Mouse (Mus musculus) hindbrain, embryonic 12.5 days (tissue): Measurements from ENCODE around the gene Mindy3. TPM values are rescaled to one million over a fixed set of nuclear protein-coding genes. Genes with fewer than 3 reads are reported as not detected.
A peak's percentile ranks its signal among the peaks of the same experiment; 100 is the strongest.

Source experiments
- ATAC-seq: fragments of 200-750 bp; cut with Nextera tagmentation; 2 replicates; pipeline ENCODE4 v1.8.0; 2017; ENCODE audit warnings: moderate TSS enrichment; ENCODE audit not compliant: low FRiP score
- H3K27ac ChIP-seq: fragments of 300-500 bp; sonication (generic); 2 replicates; pipeline ENCODE4 v1.5.1; 2016; ENCODE audit warnings: mild to moderate bottlenecking
- H3K27me3 ChIP-seq: fragments of 300-500 bp; sonication (generic); 2 replicates; pipeline ENCODE4 v1.6.1; 2016; ENCODE audit warnings: mild to moderate bottlenecking
- H3K36me3 ChIP-seq: fragments of 300-500 bp; sonication (generic); 2 replicates; pipeline ENCODE4 v1.6.1; 2016; ENCODE audit warnings: mild to moderate bottlenecking
- H3K4me1 ChIP-seq: fragments of 300-500 bp; sonication (generic); 2 replicates; pipeline ENCODE4 v1.6.1; 2016
- H3K4me2 ChIP-seq: fragments of 300-500 bp; sonication (generic); replicated peaks from 2 replicates; pipeline ENCODE4 v1.6.1; 2016; ENCODE audit warnings: mild to moderate bottlenecking
- H3K4me3 ChIP-seq: fragments of 300-500 bp; sonication (generic); 2 replicates; pipeline ENCODE4 v1.5.1; 2016; ENCODE audit warnings: mild to moderate bottlenecking
- H3K9ac ChIP-seq: fragments of 300-500 bp; sonication (generic); 2 replicates; pipeline ENCODE4 v1.6.1; 2016; ENCODE audit warnings: mild to moderate bottlenecking, moderate library complexity
- H3K9me3 ChIP-seq: fragments of 300-500 bp; sonication (generic); replicated peaks from 2 replicates; pipeline ENCODE4 v1.6.1; 2016; ENCODE audit warnings: mild to moderate bottlenecking
- WGBS: fragments of 180-500 bp; shearing (Covaris S2); methylation state at CpG from one replicate; pipeline ENCODE4 v1.1.7; 2016; 5-methylcytosine and 5-hydroxymethylcytosine counted together
- polyA plus RNA-seq: library from polyadenylated mRNA; unstranded; fragments of >200 nt; fragmentation: Nextera tagmentation; extraction: Ambion mirVana; gene quantifications from 2 replicates; pipeline ENCODE4 v1.2.1, GENCODE M21; 2016

Gene Mindy3
- polyA plus RNA-seq, 1 experiment from 2014 or later: 43.9 TPM

- no peak for ATAC-seq
- WGBS: 75% methylated on average over 1 of the region's 1 CpGs
- H3K36me3 ChIP-seq: peaks cover 3% of the 10 kb centered on the region; the same call in 1 of the 2 replicates
Measured at GRCm38 (mm10) chr2:12368016-12368415, 51.3 kb downstream of the Mindy3 start.

GRCm38 (mm10) chr2:12361310-12361709 is 58.0 kb downstream of the Mindy3 start:
- H3K27me3 ChIP-seq: no peaks in the 10 kb centered on the region
- 94% methylated on average over 1 of the region's 1 CpGs for WGBS
- no peak overlapping the region for H3K4me2 ChIP-seq
- H3K9ac ChIP-seq: no peak overlapping the region
- H3K4me3 ChIP-seq: no peak overlapping the region
- no peaks in the 10 kb centered on the region for H3K9me3 ChIP-seq
- H3K27ac ChIP-seq: no peak overlapping the region
- peaks cover 30% of the 10 kb centered on the region; the same call in 1 of the 2 replicates for H3K36me3 ChIP-seq
- no peaks in the 10 kb centered on the region for H3K4me1 ChIP-seq
- no peak for ATAC-seq

More at GRCm38 (mm10) chr2:12368016-12368415, 51.3 kb downstream of the Mindy3 start:
- no peak overlapping the region for H3K9ac ChIP-seq
- no peaks in the 10 kb centered on the region for H3K4me1 ChIP-seq
- H3K4me3 ChIP-seq: no peak overlapping the region
- no peak overlapping the region for H3K27ac ChIP-seq
- no peak overlapping the region for H3K4me2 ChIP-seq
- H3K27me3 ChIP-seq: no peaks in the 10 kb centered on the region
- H3K9me3 ChIP-seq: no peaks in the 10 kb centered on the region

- H3K4me2 ChIP-seq: no peak overlapping the region
- no peaks in the 10 kb centered on the region for H3K27me3 ChIP-seq
- no peaks in the 10 kb centered on the region for H3K9me3 ChIP-seq
- no peak overlapping the region for H3K9ac ChIP-seq
- H3K4me1 ChIP-seq: no peaks in the 10 kb centered on the region
- no peak overlapping the region for H3K27ac ChIP-seq
- no peak overlapping the region for H3K4me3 ChIP-seq
- 97% methylated on average over 5 of the region's 5 CpGs for WGBS
- ATAC-seq: no peak
- H3K36me3 ChIP-seq: peaks cover 41% of the 10 kb centered on the region
Measured at GRCm38 (mm10) chr2:12354837-12355236, 64.4 kb downstream of the Mindy3 start.

- Histone ChIP-seq H3K27ac (no peak overlapping the region), H3K4me1 (no peaks in the 10 kb centered on the region), H3K9ac (no peak overlapping the region), H3K4me2 (no peak overlapping the region), H3K9me3 (no peaks in the 10 kb centered on the region), H3K27me3 (no peaks in the 10 kb centered on the region), H3K4me3 (no peak overlapping the region), H3K36me3 (peaks cover 13% of the 10 kb centered on the region)
- WGBS: 91% methylated on average over 2 of the region's 2 CpGs
- ATAC-seq: no peak
Measured at GRCm38 (mm10) chr2:12348914-12349313, 70.4 kb downstream of the Mindy3 start.

- Histone ChIP-seq H3K9ac (no peak overlapping the region), H3K4me3 (no peak overlapping the region), H3K27me3 (no peaks in the 10 kb centered on the region), H3K27ac (no peak overlapping the region), H3K4me2 (no peak overlapping the region), H3K36me3 (no peaks in the 10 kb centered on the region), H3K9me3 (no peaks in the 10 kb centered on the region), H3K4me1 (peaks cover 21% of the 10 kb centered on the region)
- WGBS: 61% methylated on average over 2 of the region's 2 CpGs
- no peak for ATAC-seq
Measured at GRCm38 (mm10) chr2:12331962-12332361, 87.3 kb downstream of the Mindy3 start.

GRCm38 (mm10) chr2:12329620-12330019 is 89.7 kb downstream of the Mindy3 start:
- no peak overlapping the region for H3K27ac ChIP-seq
- no peaks in the 10 kb centered on the region for H3K27me3 ChIP-seq
- H3K36me3 ChIP-seq: no peaks in the 10 kb centered on the region
- WGBS: 56% methylated on average over 2 of the region's 2 CpGs
- ATAC-seq: no peak
- H3K4me2 ChIP-seq: no peak overlapping the region
- no peak overlapping the region for H3K4me3 ChIP-seq
- H3K4me1 ChIP-seq: peaks cover 21% of the 10 kb centered on the region
- H3K9me3 ChIP-seq: no peaks in the 10 kb centered on the region
- no peak overlapping the region for H3K9ac ChIP-seq

- Histone ChIP-seq H3K4me2 (peak overlapping the region; percentile 51), H3K27me3 (no peaks in the 10 kb centered on the region), H3K36me3 (no peaks in the 10 kb centered on the region), H3K9ac (no peak overlapping the region; the same call in 1 of the 2 replicates), H3K27ac (no peak overlapping the region), H3K4me3 (0 out of 2 replicates have a peak overlapping the region, but pooled peaks have one; percentile 29), H3K9me3 (no peaks in the 10 kb centered on the region), H3K4me1 (peaks cover 21% of the 10 kb centered on the region)
- no peak for ATAC-seq
- WGBS: 27% methylated on average over 5 of the region's 5 CpGs
Measured at GRCm38 (mm10) chr2:12329068-12329407, 90.2 kb downstream of the Mindy3 start.

GRCm38 (mm10) chr2:12328355-12329067 is 90.8 kb downstream of the Mindy3 start:
- H3K27me3 ChIP-seq: no peaks in the 10 kb centered on the region
- H3K4me3 ChIP-seq: 0 out of 2 replicates have a peak overlapping the region, but pooled peaks have one; percentile 29
- peak overlapping the region; percentile 41 for H3K9ac ChIP-seq
- 15% methylated on average over 7 of the region's 8 CpGs for WGBS
- H3K9me3 ChIP-seq: no peaks in the 10 kb centered on the region
- H3K4me2 ChIP-seq: peak overlapping the region; percentile 51
- H3K36me3 ChIP-seq: no peaks in the 10 kb centered on the region
- peaks cover 21% of the 10 kb centered on the region for H3K4me1 ChIP-seq
- peak; percentile 56 for ATAC-seq
- H3K27ac ChIP-seq: peak overlapping the region; percentile 2; the same call in 1 of the 2 replicates

GRCm38 (mm10) chr2:12327691-12328354 is 91.4 kb downstream of the Mindy3 start:
- peaks cover 21% of the 10 kb centered on the region for H3K4me1 ChIP-seq
- H3K36me3 ChIP-seq: no peaks in the 10 kb centered on the region
- peak overlapping the region; percentile 29 for H3K4me3 ChIP-seq
- H3K4me2 ChIP-seq: peak overlapping the region; percentile 51
- no peak overlapping the region for H3K9ac ChIP-seq
- H3K9me3 ChIP-seq: no peaks in the 10 kb centered on the region
- peak; percentile 44 for ATAC-seq
- WGBS: 27% methylated on average over 11 of the region's 11 CpGs
- peak overlapping the region; percentile 2; the same call in 1 of the 2 replicates for H3K27ac ChIP-seq
- H3K27me3 ChIP-seq: no peaks in the 10 kb centered on the region

- Histone ChIP-seq H3K27me3 (no peaks in the 10 kb centered on the region), H3K4me3 (peak overlapping the region; percentile 29), H3K4me1 (peaks cover 21% of the 10 kb centered on the region), H3K9ac (no peak overlapping the region), H3K27ac (0 out of 2 replicates have a peak overlapping the region, but pooled peaks have one; percentile 25), H3K4me2 (peak overlapping the region; percentile 51), H3K36me3 (no peaks in the 10 kb centered on the region), H3K9me3 (no peaks in the 10 kb centered on the region)
- 9% methylated on average over 10 of the region's 10 CpGs for WGBS
- peak; percentile 76 for ATAC-seq
Measured at GRCm38 (mm10) chr2:12327216-12327615, 92.1 kb downstream of the Mindy3 start.

GRCm38 (mm10) chr2:12325868-12326267 is 93.4 kb downstream of the Mindy3 start:
- no peaks in the 10 kb centered on the region for H3K9me3 ChIP-seq
- no peak overlapping the region for H3K27ac ChIP-seq
- ATAC-seq: no peak
- H3K36me3 ChIP-seq: no peaks in the 10 kb centered on the region
- H3K4me1 ChIP-seq: peaks cover 21% of the 10 kb centered on the region
- H3K4me2 ChIP-seq: no peak overlapping the region
- WGBS: 91% methylated on average over 2 of the region's 2 CpGs
- no peak overlapping the region for H3K9ac ChIP-seq
- H3K4me3 ChIP-seq: no peak overlapping the region
- H3K27me3 ChIP-seq: no peaks in the 10 kb centered on the region

- no peaks in the 10 kb centered on the region for H3K27me3 ChIP-seq
- no peak for ATAC-seq
- 91% methylated on average over 6 of the region's 6 CpGs for WGBS
Measured at GRCm38 (mm10) chr2:12325417-12325816, 93.9 kb downstream of the Mindy3 start.

More at GRCm38 (mm10) chr2:12325417-12325816, 93.9 kb downstream of the Mindy3 start:
- Histone ChIP-seq H3K27ac (no peak overlapping the region), H3K9me3 (no peaks in the 10 kb centered on the region), H3K9ac (no peak overlapping the region), H3K36me3 (no peaks in the 10 kb centered on the region), H3K4me1 (peaks cover 21% of the 10 kb centered on the region), H3K4me3 (no peak overlapping the region), H3K4me2 (no peak overlapping the region)
